Mouse (Mus musculus): Measurements from ENCODE around the gene Tbxas1. TPM values are rescaled to one million over a fixed set of nuclear protein-coding genes. Genes with fewer than 3 reads are reported as not detected.

The Tbxas1 gene
- polyA plus RNA-seq, 1 experiment from 2014 or later = 3.4 TPM

DNA sequence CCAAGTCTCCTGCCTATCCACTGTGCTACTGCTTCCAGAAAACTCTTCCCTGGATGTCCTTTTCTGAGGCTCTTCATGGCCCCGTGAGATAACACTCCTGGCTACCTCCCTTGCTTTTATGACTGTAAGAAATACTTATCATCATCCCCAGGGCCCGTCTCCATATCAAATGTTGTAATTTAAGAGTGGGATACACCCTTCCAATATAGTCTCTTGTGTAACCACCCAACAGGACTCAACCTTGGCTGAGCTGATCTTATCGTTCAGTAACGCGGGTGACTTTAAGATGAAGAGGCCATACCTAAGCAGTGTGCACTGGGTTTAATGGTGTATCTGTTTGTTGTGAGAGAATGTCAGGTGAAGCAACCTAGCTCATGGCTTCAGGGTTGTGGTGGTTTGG, 91.6 kb downstream of the Tbxas1 start:
- Histone ChIP-seq H3K36me3 (ENCODE audit: insufficient read depth) (no peaks in the 10 kb centered on the region), H3K27me3 (ENCODE audit: insufficient read depth, low read length) (no peaks in the 10 kb centered on the region), H3K4me3 (ENCODE audit: low read depth, low read length) (no peak overlapping the region), H3K9me3 (ENCODE audit: low read depth, low read length) (no peaks in the 10 kb centered on the region), H3K27ac (ENCODE audit: low read depth) (no peak overlapping the region), H3K4me1 (ENCODE audit: insufficient read depth) (no peaks in the 10 kb centered on the region), H3K4me2 (no peak overlapping the region), H3K9ac (no peak overlapping the region)
- no peak for DNase-seq
- WGBS = 88% methylated on average over 5 of the region's 5 CpGs
- no peak for ATAC-seq (ENCODE audit: insufficient read depth)
- TF ChIP-seq CTCF (IDR thresholded peaks at IDR 0.05; ENCODE audit: low read depth) = no peak

DNA sequence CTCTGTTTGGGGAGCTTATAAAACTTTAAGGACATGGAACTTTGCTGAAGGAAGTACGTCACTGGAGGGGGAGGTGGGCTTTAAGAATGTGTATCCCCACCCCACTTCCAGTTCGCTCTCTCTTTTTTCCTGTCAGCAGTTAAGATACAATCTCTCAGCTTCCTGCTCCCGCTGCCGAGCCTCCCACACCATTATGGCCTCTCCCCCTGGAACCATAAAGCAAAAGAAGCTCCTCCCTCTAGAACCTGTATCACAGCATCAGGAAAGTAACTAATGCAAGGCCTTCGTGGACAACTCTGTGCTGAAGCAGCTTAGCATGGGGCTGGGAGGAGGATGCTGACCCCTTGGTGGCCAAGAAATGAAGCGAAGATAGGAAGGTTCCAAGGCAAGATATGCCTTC, 92.1 kb downstream of the Tbxas1 start:
- DNase-seq (no peak), ATAC-seq (ENCODE audit: insufficient read depth) (no peak)
- Histone ChIP-seq H3K4me3 (ENCODE audit: low read depth, low read length) (no peak overlapping the region), H3K9ac (no peak overlapping the region), H3K36me3 (ENCODE audit: insufficient read depth) (no peaks in the 10 kb centered on the region), H3K27me3 (ENCODE audit: insufficient read depth, low read length) (no peaks in the 10 kb centered on the region), H3K4me2 (no peak overlapping the region), H3K4me1 (ENCODE audit: insufficient read depth) (no peaks in the 10 kb centered on the region), H3K9me3 (ENCODE audit: low read depth, low read length) (no peaks in the 10 kb centered on the region), H3K27ac (ENCODE audit: low read depth) (no peak overlapping the region)
- TF ChIP-seq CTCF (IDR thresholded peaks at IDR 0.05; ENCODE audit: low read depth) = no peak
- WGBS = 58% methylated on average over 6 of the region's 6 CpGs

DNA sequence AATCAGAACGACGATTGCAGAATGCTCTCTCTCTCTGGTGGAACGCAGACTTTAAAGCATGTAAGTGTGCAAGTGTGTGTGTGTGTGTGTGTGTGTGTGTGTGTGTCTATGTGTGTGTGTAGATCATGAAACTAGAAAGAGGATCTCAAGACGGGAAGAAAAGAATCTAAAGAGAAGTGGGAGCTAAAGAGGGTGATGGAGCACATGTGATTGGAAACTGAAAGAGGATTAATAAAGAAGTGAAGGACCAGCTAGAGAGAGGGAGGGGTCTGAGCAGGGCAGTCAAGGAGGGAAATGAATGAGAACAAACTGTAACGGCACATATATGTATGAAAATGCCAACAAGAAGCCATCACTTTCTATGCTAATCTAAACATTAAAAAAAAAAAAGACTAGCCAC, 92.8 kb downstream of the Tbxas1 start:
- no peak overlapping the region for H3K9ac ChIP-seq
- no peaks in the 10 kb centered on the region for H3K9me3 ChIP-seq (ENCODE audit: low read depth, low read length)
- no peak for DNase-seq
- no peak for TF ChIP-seq CTCF (IDR thresholded peaks at IDR 0.05; ENCODE audit: low read depth)
- no peak overlapping the region for H3K27ac ChIP-seq (ENCODE audit: low read depth)
- WGBS = 82% methylated on average over 5 of the region's 5 CpGs
- H3K4me3 ChIP-seq (ENCODE audit: low read depth, low read length) = no peak overlapping the region
- ATAC-seq (ENCODE audit: insufficient read depth) = no peak
- no peak overlapping the region for H3K4me2 ChIP-seq
- H3K36me3 ChIP-seq (ENCODE audit: insufficient read depth) = no peaks in the 10 kb centered on the region
- H3K4me1 ChIP-seq (ENCODE audit: insufficient read depth) = no peaks in the 10 kb centered on the region
- H3K27me3 ChIP-seq (ENCODE audit: insufficient read depth, low read length) = no peaks in the 10 kb centered on the region

DNA sequence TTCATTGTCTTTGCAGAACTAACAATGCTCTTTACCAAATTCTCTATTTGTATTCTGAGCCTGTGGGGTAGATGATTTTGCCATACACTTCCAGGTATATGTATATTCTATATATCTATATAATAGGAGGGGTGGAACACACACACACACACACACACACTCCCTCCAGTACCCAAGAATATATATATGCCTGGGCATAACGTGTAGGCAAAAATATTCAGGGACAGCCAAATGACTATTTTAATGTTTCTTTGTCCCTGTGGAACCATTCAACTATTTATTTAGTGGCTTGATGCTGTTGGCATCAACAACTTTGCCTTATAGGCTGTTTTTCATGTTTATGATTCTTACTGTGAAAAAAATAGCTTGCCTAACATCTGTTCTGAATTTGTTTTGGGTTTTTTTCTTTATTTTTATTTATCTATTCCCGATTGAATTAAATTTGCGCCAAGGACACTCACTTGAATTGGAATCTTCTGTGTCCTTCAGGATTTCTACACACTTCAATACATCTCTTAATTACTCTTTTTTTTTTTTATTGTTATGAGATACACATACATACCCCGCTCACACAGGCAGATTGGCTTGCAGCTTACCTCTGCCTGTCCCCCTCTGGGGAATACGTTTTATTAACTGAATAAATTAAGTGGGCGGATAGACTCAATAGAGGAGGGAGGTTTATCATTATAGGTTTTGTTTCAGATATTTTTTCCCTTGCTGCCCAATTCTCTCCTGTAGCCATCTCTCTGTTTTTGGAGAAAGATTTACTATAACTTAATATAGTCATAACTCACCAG, 94.9 kb downstream of the Tbxas1 start:
- H3K9ac ChIP-seq = no peak overlapping the region
- WGBS = 83% methylated on average over 6 of the region's 6 CpGs
- DNase-seq (no peak), ATAC-seq (ENCODE audit: insufficient read depth) (no peak)
- no peak overlapping the region for H3K4me2 ChIP-seq
- H3K27me3 ChIP-seq (ENCODE audit: insufficient read depth, low read length) = no peaks in the 10 kb centered on the region
- no peak overlapping the region for H3K27ac ChIP-seq (ENCODE audit: low read depth)
- H3K4me1 ChIP-seq (ENCODE audit: insufficient read depth) = no peaks in the 10 kb centered on the region
- no peak overlapping the region for H3K4me3 ChIP-seq (ENCODE audit: low read depth, low read length)
- H3K36me3 ChIP-seq (ENCODE audit: insufficient read depth) = no peaks in the 10 kb centered on the region
- H3K9me3 ChIP-seq (ENCODE audit: low read depth, low read length) = no peaks in the 10 kb centered on the region
- no peak for TF ChIP-seq CTCF (IDR thresholded peaks at IDR 0.05; ENCODE audit: low read depth)

DNA sequence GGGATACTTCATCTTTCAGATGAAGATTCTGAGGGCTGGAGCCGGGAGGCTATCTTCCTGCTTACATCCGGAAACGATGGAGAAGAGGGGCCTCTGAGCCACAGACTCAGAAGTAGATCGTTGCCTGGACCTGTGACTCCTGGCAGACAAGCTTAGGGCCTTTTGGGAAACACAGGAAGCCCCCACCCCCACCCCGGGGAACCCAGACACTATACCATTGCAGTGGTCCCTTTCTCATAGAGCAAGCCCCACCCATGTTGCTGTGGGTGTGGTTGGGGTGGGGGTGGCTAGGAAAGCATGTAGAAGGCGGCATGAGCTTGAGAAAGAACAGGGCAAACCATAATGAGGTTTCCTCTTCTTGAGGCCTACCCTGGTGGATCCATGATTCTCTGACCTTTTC, 95.6 kb downstream of the Tbxas1 start:
- Histone ChIP-seq H3K27me3 (ENCODE audit: insufficient read depth, low read length) (no peaks in the 10 kb centered on the region), H3K36me3 (ENCODE audit: insufficient read depth) (no peaks in the 10 kb centered on the region), H3K4me1 (ENCODE audit: insufficient read depth) (no peaks in the 10 kb centered on the region), H3K27ac (ENCODE audit: low read depth) (no peak overlapping the region), H3K9me3 (ENCODE audit: low read depth, low read length) (no peaks in the 10 kb centered on the region), H3K4me3 (ENCODE audit: low read depth, low read length) (no peak overlapping the region), H3K9ac (no peak overlapping the region), H3K4me2 (no peak overlapping the region)
- 64% methylated on average over 6 of the region's 6 CpGs for WGBS
- DNase-seq = no peak
- no peak for TF ChIP-seq CTCF (IDR thresholded peaks at IDR 0.05; ENCODE audit: low read depth)
- ATAC-seq (ENCODE audit: insufficient read depth) = no peak

DNA sequence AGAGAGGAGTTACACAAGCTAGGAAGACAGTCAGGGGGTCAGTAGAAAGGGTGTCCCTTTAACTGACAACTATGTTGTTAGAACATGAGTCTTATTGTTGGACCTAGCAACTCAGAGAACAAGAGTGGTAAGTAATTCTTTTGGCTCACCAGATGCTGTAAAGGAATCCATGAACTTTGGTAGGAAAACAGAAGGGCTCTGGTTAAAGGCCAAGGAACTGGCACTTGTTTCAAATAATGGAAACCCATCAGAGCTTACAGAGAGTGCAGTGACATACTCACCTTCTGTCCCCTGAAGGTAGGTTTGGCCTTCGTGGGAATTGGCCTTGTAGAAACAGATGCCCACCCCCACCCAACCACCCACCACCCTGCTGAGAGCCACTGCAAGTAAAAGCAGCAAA, 97.6 kb downstream of the Tbxas1 start:
- no peak for TF ChIP-seq CTCF (IDR thresholded peaks at IDR 0.05; ENCODE audit: low read depth)
- Histone ChIP-seq H3K36me3 (ENCODE audit: insufficient read depth) (no peaks in the 10 kb centered on the region), H3K9ac (no peak overlapping the region), H3K4me3 (ENCODE audit: low read depth, low read length) (no peak overlapping the region), H3K27me3 (ENCODE audit: insufficient read depth, low read length) (no peaks in the 10 kb centered on the region), H3K27ac (ENCODE audit: low read depth) (no peak overlapping the region), H3K4me1 (ENCODE audit: insufficient read depth) (no peaks in the 10 kb centered on the region), H3K9me3 (ENCODE audit: low read depth, low read length) (no peaks in the 10 kb centered on the region), H3K4me2 (no peak overlapping the region)
- ATAC-seq (ENCODE audit: insufficient read depth) = no peak
- 48% methylated on average over 1 of the region's 1 CpGs for WGBS
- no peak for DNase-seq

DNA sequence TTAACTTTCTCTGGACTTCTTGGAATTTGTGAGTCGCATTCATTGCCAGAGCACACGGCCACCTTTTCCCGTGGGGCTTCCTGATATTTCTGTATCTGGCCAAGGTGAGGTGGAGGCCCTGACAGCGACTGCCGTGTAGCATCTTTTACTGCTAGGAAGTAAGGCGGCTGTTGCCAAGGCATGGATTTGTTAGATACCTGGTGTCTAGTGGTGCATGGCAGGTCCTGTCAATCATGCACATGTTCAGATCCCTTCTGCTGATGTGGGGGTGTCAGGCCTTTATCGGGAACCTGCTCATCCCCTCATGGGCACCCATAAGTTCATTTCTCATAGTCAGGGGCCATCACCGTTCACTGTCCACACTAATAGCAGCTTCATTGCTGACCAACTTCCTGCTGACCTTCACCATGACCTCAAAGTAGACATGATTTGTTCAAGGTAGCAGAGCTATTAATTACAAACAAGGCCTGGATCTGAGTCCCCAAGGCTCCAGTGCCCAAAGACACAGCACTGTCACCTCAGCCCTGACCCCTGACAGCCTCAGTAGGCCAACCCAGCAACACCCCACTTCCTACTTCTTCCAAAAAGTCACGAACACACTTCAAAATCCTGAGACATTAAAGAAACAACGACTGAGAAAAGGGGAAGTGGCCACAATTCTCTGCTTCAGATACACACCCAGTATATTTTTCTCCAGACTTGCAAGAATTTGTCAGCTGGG, 98.4 kb downstream of the Tbxas1 start:
- H3K4me1 ChIP-seq (ENCODE audit: insufficient read depth) = no peaks in the 10 kb centered on the region
- no peaks in the 10 kb centered on the region for H3K9me3 ChIP-seq (ENCODE audit: low read depth, low read length)
- H3K4me3 ChIP-seq (ENCODE audit: low read depth, low read length) = no peak overlapping the region
- TF ChIP-seq CTCF (IDR thresholded peaks at IDR 0.05; ENCODE audit: low read depth) = no peak
- no peak overlapping the region for H3K27ac ChIP-seq (ENCODE audit: low read depth)
- no peak overlapping the region for H3K4me2 ChIP-seq
- no peak overlapping the region for H3K9ac ChIP-seq
- H3K36me3 ChIP-seq (ENCODE audit: insufficient read depth) = no peaks in the 10 kb centered on the region
- WGBS = 81% methylated on average over 10 of the region's 10 CpGs
- no peak for DNase-seq
- no peak for ATAC-seq (ENCODE audit: insufficient read depth)
- no peaks in the 10 kb centered on the region for H3K27me3 ChIP-seq (ENCODE audit: insufficient read depth, low read length)

Measured in lung, embryonic 14.5 days (tissue).